Mouse (Mus musculus) hindlimb bud, embryonic 11.5 days (tissue): ENCODE data around the gene Rhoh.

Experiments used
- DNase-seq: peaks from one replicate; pipeline ENCODE4 v3.0.0-alpha.2; 2012; ENCODE audit warnings: low read depth, low spot score; ENCODE audit errors: extremely low spot score

The Rhoh gene

DNA sequence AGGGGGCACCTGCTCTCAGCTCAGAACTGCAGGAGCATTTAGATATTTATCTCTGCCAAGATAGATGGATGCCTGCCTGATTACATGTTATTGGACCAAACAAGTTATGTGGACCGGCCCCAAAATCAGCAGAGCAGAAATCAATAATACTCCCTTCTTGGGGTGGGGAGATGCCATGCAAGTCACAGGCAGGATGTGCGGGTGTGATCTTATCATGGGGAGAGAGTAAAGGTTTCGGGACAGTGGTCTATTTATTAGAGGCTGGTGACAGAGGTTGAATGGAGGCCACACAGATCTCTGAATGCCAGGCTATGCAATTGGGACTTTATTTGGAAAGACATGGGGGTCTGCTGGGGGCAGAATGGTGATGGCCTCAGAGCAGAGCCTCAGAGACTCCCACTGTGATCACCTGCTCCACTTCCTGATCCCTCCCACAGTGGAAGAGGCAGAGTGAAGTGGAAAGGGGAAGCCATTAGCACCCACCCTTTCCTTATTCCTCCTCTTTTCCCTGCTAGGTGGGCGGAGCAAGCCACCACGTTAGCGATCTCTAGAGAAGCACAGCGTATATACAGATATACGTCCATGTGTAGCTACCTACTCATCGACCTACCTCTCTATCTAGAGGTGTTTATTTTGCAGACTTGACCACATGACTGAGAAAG lies 60.6 kb downstream of the Rhoh start:
- no peak for DNase-seq

DNA sequence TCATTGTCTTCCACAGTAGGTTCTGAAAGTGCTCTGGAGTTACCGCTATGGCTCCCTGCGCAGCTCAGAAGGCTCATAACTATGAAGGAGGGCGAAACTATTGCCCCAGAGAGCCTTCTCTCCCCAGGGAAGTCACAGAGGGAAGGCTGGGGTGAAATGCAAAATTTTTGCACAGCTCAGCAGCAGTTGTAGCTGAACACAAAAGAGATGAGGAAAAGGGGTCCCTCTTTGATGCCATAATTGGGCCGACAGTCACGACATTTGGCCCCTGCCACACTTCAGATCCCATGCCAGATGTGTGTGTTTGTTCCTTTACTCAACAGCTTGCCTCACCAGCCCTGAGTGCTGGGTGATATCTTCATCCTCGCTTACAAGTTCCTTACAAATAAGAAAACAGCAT lies 65.7 kb downstream of the Rhoh start:
- no peak for DNase-seq

DNA sequence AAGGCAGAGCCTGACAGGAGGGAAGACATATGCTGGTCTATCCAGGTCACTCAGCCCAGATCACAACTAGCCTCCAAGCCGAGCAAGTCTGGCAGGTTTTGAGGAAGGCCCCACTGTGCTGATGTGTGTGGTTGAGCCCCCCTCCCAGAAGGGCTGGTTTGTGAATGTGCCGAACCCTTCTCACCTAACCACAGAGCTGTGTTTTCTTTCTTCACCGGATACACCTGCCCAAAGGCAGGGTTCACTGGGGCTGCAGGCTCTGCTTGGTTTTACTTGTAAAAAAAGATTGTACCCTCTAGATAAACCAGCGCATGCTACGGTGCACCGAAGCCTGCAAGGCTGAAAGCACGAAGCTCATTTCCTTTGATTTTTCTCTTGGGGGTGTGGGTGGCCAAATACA lies 68.1 kb downstream of the Rhoh start:
- no peak for DNase-seq

DNA sequence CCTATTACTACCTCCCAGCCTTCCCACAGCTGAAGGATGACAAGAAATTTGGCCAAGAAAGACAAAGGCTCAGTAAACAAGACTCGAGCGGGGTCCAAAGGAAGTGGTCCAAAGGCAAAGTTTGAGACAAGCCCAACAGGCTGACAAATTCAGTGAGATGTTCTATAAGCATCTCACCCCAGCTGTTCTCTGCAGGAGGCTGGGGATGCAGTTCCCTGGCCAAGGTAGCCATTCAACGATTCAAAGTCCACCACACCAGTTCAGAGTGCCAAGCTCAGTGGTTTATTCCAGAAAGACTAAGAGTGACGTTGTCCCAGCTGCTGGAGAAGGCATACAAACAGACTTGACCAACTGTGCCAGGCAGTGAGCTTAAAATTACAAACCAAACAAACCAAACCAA lies 69.2 kb downstream of the Rhoh start:
- no peak for DNase-seq

DNA sequence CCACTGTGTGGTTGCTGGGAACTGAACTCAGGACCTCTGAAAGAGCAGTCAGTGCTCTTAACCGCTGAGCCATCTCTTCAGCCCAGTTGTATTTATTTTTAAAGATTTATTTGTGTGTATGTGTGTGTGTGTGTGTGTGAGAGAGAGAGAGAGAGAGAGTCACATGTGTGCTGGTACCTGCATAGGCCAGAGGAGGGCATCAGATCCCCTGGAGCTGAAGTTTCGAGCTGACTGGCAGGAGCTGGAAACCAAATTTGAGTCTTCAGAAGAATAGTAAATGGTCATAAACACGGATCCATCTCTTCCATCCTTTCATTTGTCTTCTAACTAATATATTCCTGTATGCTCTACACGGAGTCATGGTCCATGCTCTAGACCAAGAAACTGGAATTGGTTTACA lies 72.2 kb downstream of the Rhoh start:
- DNase-seq, result no peak

DNA sequence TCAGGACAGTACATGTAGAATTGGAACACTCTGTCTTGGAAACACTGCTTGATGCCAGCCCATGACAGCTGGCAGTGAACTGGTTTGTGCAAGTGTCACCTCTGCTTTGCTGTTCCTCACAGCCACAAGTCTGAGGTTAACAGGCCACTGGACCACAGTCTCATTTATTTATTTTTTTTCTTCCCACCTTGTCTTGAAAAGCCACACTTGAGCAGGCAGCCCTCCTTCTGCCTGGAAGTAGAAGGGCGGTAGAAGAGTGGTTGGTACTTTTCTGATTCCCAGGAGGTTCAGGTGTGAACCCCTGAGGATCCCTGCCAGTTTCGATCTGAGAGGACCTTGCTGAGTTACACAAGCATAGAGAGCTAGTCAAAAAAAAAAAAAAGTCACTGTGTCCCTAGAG lies 72.8 kb downstream of the Rhoh start:
- no peak for DNase-seq

DNA sequence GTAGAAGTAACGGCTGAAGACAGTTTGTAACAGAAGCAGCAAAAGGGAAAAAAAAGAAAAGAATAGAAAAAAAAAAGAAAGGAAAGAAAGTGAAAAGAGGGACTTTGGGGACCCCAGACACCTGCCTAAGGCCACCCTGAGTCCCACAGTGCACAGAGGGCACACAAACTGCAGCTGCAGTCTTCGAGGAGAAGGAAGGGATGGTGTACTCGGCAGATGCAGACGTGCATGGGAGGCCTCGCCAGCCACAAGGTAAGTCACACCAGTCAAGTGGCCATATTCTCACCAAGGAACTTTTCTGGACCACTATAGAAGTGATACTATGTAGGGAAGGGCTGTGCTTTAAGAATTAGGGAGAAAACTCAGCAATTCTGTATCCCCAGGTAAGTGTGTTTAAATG lies 73.8 kb downstream of the Rhoh start, which contains the start of gene Chrna9:
Gene Chrna9 (plus strand): TSS at position 139 of the 400 bp plus-strand sequence.
- DNase-seq, result no peak

DNA sequence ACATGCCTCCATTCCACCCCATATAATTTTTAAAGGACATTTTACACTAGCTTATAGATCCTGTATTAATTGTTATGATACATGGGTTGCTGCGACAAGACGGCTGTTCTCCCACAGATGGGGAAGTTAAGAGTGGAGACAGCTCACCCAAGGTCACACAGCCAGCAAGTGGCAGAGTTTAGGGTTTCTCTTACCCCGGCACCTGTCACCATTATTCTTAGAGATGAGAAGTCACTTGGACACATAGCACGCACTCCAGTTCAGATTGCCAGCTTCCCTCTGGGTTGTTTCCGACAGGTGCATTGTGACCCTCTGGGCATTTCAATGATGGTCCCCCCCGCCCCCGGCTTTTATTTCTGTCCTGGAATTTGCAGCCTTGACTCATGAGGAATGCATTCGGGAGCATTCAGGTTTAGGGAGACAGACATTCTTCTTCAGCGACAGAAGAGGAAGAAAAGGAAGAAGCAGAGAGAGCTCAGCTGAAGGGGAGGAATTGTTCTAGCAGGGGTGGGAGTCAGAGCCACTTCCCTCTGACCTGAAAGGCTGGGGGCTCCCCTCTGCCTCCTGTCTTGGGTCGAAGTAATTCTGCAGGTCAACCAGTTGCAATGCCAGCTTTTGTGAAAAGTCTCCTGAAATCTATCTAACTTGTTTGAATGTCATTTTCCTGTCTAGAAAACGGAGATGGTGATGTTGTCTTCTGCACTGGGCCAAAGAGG lies 76.2 kb downstream of the Rhoh start:
- no peak for DNase-seq

DNA sequence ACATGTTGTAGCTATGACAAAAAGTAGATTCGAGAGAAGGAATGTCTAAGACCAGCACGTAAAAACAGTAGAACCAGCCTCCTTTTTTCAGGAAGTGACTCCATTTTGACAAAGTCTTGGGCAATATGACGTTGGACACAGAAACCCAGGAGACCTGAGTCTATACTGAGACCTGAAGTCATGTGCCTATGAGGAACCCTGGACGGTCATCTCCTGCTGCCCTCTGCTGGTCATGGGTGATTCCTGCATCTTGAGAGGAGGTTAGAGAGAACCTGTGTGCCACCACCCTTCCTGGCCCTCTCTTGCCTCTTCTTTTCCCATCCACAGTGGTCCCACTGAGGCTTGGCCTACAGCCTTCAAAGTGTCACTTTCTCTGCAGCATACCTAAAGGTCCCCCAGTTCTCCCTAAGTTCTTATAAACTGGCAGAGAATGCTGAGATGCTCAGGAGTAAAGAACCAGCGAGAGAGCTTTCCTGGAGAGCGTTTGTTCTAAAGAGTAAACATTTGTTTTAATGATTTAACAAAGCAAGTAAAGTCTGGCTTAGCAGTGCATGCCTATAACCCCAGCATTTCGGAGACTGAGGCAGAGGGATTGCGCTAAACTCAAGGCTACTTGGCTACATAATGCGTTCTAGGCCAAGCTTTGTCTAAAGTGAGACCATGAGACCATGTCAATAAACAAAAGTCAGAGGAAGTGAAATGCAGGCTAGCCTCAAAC lies 77.1 kb downstream of the Rhoh start:
- DNase-seq, result peak; percentile 42

DNA sequence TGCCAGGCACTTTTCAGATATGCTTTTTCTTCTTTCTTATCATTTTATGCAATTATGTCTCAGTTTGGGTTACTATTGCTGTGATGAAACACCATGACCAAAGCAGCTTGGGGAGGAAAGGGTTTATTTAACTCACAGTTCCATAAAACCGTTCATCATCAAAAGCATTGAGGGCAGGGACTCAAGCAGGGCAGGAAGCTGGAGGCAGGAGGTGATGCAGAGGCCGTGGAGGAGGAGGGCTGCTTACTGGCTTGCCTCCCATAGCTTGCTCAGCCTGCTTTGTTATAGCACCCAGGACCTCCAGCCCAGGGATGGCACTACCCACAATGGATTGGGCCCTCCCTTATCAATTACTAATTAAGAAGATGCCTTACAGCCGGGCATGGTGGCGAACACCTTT lies 80.1 kb downstream of the Rhoh start:
- no peak for DNase-seq
